Mouse (Mus musculus): ENCODE results near the gene Dhrs4.

- TF ChIP-seq CTCF (IDR thresholded peaks at IDR 0.05; ENCODE audit: control insufficient read depth, insufficient read depth, insufficient replicate concordance, low read depth, low read length) = no peak
- no peak for TF ChIP-seq POLR2A (IDR thresholded peaks at IDR 0.05; ENCODE audit: control insufficient read depth, low read depth, low read length)
Observed at GRCm38 (mm10) chr14:55520451-55521361, 42.1 kb downstream of the Dhrs4 start.

All from testis, adult 2 months (tissue).